Mouse (Mus musculus) embryonic facial prominence, embryonic 13.5 days (tissue): Measurements from ENCODE around the gene Nr2e1. TPM values are rescaled to one million over a fixed set of nuclear protein-coding genes. Genes with fewer than 3 reads are reported as not detected.

Source experiments
- ATAC-seq: fragments of 200-750 bp; cut with Nextera tagmentation; 2 replicates; pipeline ENCODE4 v1.8.0; 2017; ENCODE audit warnings: low read depth; ENCODE audit not compliant: insufficient number of reproducible peaks, insufficient read depth, low FRiP score, low TSS enrichment
- H3K27ac ChIP-seq: fragments of 300-500 bp; sonication (generic); 2 replicates; pipeline ENCODE4 v1.5.1; 2015; ENCODE audit warnings: moderate library complexity, mild to moderate bottlenecking, inconsistent platforms
- H3K27me3 ChIP-seq: fragments of 300-500 bp; sonication (generic); 2 replicates; pipeline ENCODE4 v1.6.1; 2015; ENCODE audit warnings: mild to moderate bottlenecking, inconsistent platforms
- H3K36me3 ChIP-seq: fragments of 300-500 bp; sonication (generic); 2 replicates; pipeline ENCODE4 v1.6.1; 2015; ENCODE audit warnings: mild to moderate bottlenecking, inconsistent platforms
- H3K4me1 ChIP-seq: fragments of 300-500 bp; sonication (generic); 2 replicates; pipeline ENCODE4 v1.6.1; 2015; ENCODE audit warnings: inconsistent platforms
- H3K4me2 ChIP-seq: fragments of 300-500 bp; sonication (generic); 2 replicates; pipeline ENCODE4 v1.6.1; 2015; ENCODE audit warnings: moderate library complexity, mild to moderate bottlenecking, inconsistent platforms
- H3K4me3 ChIP-seq: fragments of 300-500 bp; sonication (generic); 2 replicates; pipeline ENCODE4 v1.5.1; 2015; ENCODE audit warnings: mild to moderate bottlenecking, inconsistent platforms
- H3K9ac ChIP-seq: fragments of 300-500 bp; sonication (generic); 2 replicates; pipeline ENCODE4 v1.6.1; 2015; ENCODE audit warnings: mild to moderate bottlenecking, inconsistent platforms
- H3K9me3 ChIP-seq: fragments of 300-500 bp; sonication (generic); 2 replicates; pipeline ENCODE4 v1.6.1; 2016; ENCODE audit warnings: inconsistent platforms
- WGBS: fragments of 180-500 bp; shearing (Covaris S2); methylation state at CpG from one replicate; pipeline ENCODE4 v1.1.7; 2015; ENCODE audit warnings: mixed read lengths; 5-methylcytosine and 5-hydroxymethylcytosine counted together
- polyA plus RNA-seq: library from polyadenylated mRNA; unstranded; fragments of >200 nt; fragmentation: Nextera tagmentation; extraction: Ambion mirVana; gene quantifications from 2 replicates; pipeline ENCODE4 v1.2.1, GENCODE M21; 2015

The Nr2e1 gene
- polyA plus RNA-seq, 1 experiment from 2014 or later, result 1.3 TPM

GRCm38 (mm10) chr10:42523556-42524162 is 59.8 kb downstream of the Nr2e1 start:
- no peak overlapping the region for H3K4me3 ChIP-seq
- no peak overlapping the region for H3K4me2 ChIP-seq
- peaks cover 29% of the 10 kb centered on the region for H3K36me3 ChIP-seq
- peaks cover 22% of the 10 kb centered on the region for H3K4me1 ChIP-seq
- ATAC-seq, result peak; percentile 53; the same call in 1 of the 2 replicates
- 38% methylated on average over 11 of the region's 11 CpGs for WGBS
- no peak overlapping the region for H3K9ac ChIP-seq
- no peak overlapping the region for H3K27ac ChIP-seq
- H3K27me3 ChIP-seq, result no peaks in the 10 kb centered on the region
- H3K9me3 ChIP-seq, result no peaks in the 10 kb centered on the region

DNA sequence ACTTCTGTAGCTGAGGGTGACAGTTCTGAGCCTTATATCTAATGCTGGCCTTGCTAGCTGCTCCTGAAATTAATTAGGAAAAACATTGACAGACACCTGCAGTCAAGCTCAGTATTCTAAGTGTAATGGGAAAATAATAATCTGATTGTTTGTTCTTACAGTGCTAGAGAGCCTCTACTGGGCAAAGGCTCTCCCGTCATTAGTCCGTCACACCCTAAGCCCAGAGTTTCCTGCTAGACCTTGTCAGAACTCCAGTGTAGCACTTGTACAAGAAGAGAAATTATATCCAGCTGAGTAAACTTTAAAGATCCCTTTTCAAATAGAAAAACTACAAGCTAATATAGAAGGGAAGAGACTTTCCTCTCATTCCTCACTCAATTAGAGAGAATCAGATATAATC is 60.5 kb downstream of the Nr2e1 start:
- peaks cover 22% of the 10 kb centered on the region for H3K36me3 ChIP-seq
- H3K9ac ChIP-seq, result no peak overlapping the region
- H3K4me2 ChIP-seq, result no peak overlapping the region
- no peak overlapping the region for H3K27ac ChIP-seq
- ATAC-seq, result 0 out of 2 replicates have a peak, but pooled peaks have one; percentile 23
- 41% methylated on average over 2 of the region's 2 CpGs for WGBS
- peaks cover 22% of the 10 kb centered on the region for H3K4me1 ChIP-seq
- H3K9me3 ChIP-seq, result no peaks in the 10 kb centered on the region
- no peaks in the 10 kb centered on the region for H3K27me3 ChIP-seq
- H3K4me3 ChIP-seq, result no peak overlapping the region

GRCm38 (mm10) chr10:42521315-42521981 is 62.0 kb downstream of the Nr2e1 start:
- H3K27ac ChIP-seq, result no peak overlapping the region
- no peak for ATAC-seq
- no peaks in the 10 kb centered on the region for H3K27me3 ChIP-seq
- H3K4me3 ChIP-seq, result no peak overlapping the region
- no peak overlapping the region for H3K4me2 ChIP-seq
- peaks cover 10% of the 10 kb centered on the region for H3K36me3 ChIP-seq
- H3K9me3 ChIP-seq, result no peaks in the 10 kb centered on the region
- H3K9ac ChIP-seq, result no peak overlapping the region
- 62% methylated on average over 5 of the region's 5 CpGs for WGBS
- H3K4me1 ChIP-seq, result peaks cover 25% of the 10 kb centered on the region

GRCm38 (mm10) chr10:42518363-42518762 is 65.1 kb downstream of the Nr2e1 start:
- ATAC-seq, result no peak
- WGBS, result 88% methylated on average over 8 of the region's 8 CpGs

GRCm38 (mm10) chr10:42514125-42514524 is 69.3 kb downstream of the Nr2e1 start:
- Histone ChIP-seq H3K27me3 (no peaks in the 10 kb centered on the region), H3K4me1 (peaks cover 3% of the 10 kb centered on the region), H3K9me3 (no peaks in the 10 kb centered on the region), H3K4me3 (no peak overlapping the region), H3K9ac (no peak overlapping the region), H3K36me3 (peaks cover 8% of the 10 kb centered on the region), H3K4me2 (no peak overlapping the region), H3K27ac (no peak overlapping the region)
- ATAC-seq, result no peak

More at GRCm38 (mm10) chr10:42518363-42518762, 65.1 kb downstream of the Nr2e1 start:
- Histone ChIP-seq H3K27me3 (no peaks in the 10 kb centered on the region), H3K9me3 (no peaks in the 10 kb centered on the region), H3K9ac (no peak overlapping the region), H3K4me1 (peaks cover 14% of the 10 kb centered on the region), H3K4me2 (no peak overlapping the region), H3K4me3 (no peak overlapping the region), H3K27ac (no peak overlapping the region), H3K36me3 (no peaks in the 10 kb centered on the region; the same call in 1 of the 2 replicates)

Other genes with a start within 250 kb of the Nr2e1 start
- gene Afg1l, start 105.1 kb downstream of the Nr2e1 start, polyA plus RNA-seq, result 6.7 and 7.1 TPM in 2 replicates
- gene Snx3, start 81.6 kb downstream of the Nr2e1 start, polyA plus RNA-seq, result 307 and 355 TPM in 2 replicates
- 10.8 and 12.5 TPM in 2 replicates for gene Ostm1, start 190 bp upstream of the Nr2e1 start, polyA plus RNA-seq
- 25.1 and 26.5 TPM in 2 replicates for gene Sec63, start 177.9 kb upstream of the Nr2e1 start, polyA plus RNA-seq